Mouse (Mus musculus) gastrocnemius, adult 2 months (tissue): ENCODE results near the gene Psap. TPM values are rescaled to one million over a fixed set of nuclear protein-coding genes. Genes with fewer than 3 reads are reported as not detected.

Experiments used
- DNase-seq: peaks from one replicate; pipeline ENCODE4 v3.0.0; 2022
- H3K27ac ChIP-seq: fragments of 200-600 bp; 2 replicates; pipeline ENCODE4 v1.8.1; 2022; ENCODE audit warnings: mild to moderate bottlenecking
- H3K4me3 ChIP-seq: fragments of 200-600 bp; 2 replicates; pipeline ENCODE4 v1.8.1; 2022; ENCODE audit warnings: mild to moderate bottlenecking, moderate library complexity
- CTCF ChIP-seq: fragments of 200-600 bp; IDR thresholded peaks from 2 replicates; pipeline ENCODE4 v1.8.1; 2022; ENCODE audit warnings: antibody characterized with exemption, mild to moderate bottlenecking, moderate library complexity
- intact Hi-C: fragments of 180-260 bp; cut with DNase I; formaldehyde crosslinking; loops from one replicate; pipeline ENCODE4 v1.15.1; 2025
- total RNA-seq, 2 experiments: library from RNA; stranded (reverse); gene quantifications; 2 replicates each; pipeline ENCODE4 v1.2.3; 2021

Psap gene
- total RNA-seq, 2 experiments from 2014 or later = 730 to 837 TPM

DNA sequence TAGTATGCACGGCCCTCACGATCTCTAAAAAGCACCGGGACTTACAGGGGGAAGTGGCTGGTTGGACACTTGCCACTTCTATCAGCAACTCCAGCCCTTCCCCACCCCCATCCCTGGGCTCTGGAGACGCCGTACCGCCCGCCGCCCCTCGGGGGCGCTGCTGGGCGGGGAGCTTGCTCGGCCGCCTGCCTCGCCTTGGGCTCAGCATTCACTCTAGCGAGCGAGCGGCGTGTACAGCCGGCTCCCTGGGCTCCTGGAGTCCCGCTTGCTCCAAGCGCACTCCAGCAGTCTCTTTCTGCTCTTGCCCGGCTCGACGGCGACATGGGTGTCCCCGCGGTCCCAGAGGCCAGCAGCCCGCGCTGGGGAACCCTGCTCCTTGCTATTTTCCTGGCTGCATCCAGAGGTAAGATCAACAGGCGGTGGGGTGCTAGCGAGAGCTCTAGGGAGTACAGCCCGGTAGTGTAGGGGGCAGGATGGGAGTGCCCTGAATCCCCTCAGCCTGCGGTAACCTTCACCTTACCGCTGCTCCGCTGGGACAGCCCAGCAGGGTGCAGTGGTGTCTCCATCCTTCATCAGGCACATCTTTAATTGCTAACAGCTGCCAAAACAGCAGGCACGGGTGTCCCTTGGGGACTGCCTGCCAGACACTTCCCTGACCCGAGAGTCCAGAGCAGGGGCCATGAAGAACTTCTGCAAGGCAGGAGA is 69.4 kb downstream of the Psap start, which contains the start of gene Vsir:
Gene Vsir, plus strand, starts transcription at position 151 of the 705 bp plus-strand sequence.
- Histone ChIP-seq H3K4me3 (peak within 1 kb of the TSS; percentile 78), H3K27ac (peak within 1 kb of the TSS; percentile 92)
- peak; percentile 88 for TF ChIP-seq CTCF
- DNase-seq = peak; percentile 90
- intact Hi-C loops = loop anchor here (5.0 kb wide), 2 partner anchors 35 to 60 kb away; no protein-coding TSS in a partner anchor

DNA sequence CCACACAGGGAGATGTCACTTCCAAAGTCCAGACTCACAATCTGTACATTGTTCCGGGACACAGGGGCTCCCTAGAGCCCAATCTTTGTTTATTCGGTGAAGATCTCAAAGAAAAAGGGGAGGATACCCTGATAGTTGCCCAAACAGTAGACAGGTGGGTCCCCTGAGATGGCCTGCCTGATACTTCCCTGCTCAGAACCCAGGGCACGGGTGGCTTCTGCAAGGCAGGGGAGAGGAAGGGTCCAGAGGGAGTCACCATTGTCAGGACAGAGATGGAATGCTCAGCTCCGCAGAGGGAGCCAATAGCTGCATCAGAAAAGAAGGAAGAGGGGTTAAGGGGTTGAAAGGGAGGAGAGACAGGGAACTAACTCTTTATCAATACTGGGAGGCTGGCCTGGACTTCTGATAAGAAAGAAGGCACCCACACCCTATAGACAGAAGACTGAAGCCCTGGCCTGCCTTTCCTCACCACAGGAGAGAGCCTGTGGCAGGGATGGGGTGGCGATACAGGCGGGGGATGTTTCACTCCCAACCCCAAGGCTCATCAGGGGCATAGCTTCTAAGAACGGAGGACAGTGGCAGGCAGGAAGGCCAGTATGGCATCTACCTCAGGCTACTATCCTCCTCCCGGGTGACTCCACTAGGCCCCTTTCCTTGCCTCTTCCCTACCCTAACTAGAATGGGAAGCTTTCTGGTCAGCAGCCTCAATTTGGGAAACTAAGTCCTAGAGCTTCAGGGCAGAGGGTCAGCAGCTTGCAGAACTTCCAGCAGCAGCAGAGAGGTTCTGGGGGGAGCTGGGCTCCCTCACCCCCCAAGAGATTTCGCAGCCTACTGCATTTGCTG is 70.6 kb downstream of the Psap start:
- no peak for TF ChIP-seq CTCF
- DNase-seq = peak; percentile 12
- intact Hi-C loops = loop anchor here (5.0 kb wide), 2 partner anchors 34 to 59 kb away; no protein-coding TSS in a partner anchor
- Histone ChIP-seq H3K27ac (peak overlapping the region; percentile 92), H3K4me3 (peak overlapping the region; percentile 78)

DNA sequence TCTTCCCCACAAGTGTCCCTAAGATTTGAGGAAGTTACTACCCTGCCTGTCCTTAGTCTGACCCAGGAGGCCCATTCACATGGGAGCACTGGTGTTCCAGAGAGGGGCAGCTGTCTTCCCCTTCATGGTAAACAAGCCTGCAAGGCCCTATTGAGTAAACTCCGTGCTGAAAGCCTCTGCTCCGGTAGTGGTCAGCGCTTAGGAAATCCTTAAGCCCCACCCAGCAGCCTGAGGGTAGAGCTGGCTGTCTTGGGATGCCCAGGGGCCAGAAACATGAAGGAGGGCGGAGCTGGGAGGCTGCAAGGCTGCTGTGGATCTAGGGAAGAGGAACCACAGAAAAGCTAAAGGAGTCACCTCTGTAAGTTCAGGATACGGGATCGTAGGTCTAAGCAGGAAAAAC is 71.6 kb downstream of the Psap start:
- peak overlapping the region; percentile 92 for H3K27ac ChIP-seq
- no peak for TF ChIP-seq CTCF

DNA sequence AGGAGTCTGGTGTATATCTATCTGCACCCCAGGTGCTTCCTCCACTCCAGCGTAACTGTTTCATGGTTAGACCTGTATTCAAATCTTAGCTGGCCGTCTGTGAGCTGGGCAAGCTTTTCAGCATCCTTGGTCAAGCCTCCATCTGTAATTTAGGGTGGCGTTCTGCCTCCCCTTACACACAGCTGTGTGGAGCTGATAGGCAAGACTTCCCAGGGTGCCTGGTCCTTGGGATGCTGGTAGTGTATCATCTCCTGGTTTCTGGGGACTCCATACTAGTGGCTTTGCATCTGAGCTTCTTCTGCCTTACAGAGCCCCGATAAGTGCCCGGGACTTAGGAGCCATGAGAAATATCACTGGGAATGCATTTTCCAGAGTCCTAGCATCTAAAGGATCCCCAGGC is 72.2 kb downstream of the Psap start:
- peak overlapping the region; percentile 92 for H3K27ac ChIP-seq
- intact Hi-C loops = loop anchor here (5.0 kb wide), 2 partner anchors 33 to 58 kb away; no protein-coding TSS in a partner anchor

More for the DNA sequence above, 71.6 kb downstream of the Psap start:
- H3K4me3 ChIP-seq = peak overlapping the region; percentile 78
- DNase-seq = peak; percentile 79
- intact Hi-C loops = loop anchor here (5.0 kb wide), 2 partner anchors 33 to 58 kb away; no protein-coding TSS in a partner anchor

DNA sequence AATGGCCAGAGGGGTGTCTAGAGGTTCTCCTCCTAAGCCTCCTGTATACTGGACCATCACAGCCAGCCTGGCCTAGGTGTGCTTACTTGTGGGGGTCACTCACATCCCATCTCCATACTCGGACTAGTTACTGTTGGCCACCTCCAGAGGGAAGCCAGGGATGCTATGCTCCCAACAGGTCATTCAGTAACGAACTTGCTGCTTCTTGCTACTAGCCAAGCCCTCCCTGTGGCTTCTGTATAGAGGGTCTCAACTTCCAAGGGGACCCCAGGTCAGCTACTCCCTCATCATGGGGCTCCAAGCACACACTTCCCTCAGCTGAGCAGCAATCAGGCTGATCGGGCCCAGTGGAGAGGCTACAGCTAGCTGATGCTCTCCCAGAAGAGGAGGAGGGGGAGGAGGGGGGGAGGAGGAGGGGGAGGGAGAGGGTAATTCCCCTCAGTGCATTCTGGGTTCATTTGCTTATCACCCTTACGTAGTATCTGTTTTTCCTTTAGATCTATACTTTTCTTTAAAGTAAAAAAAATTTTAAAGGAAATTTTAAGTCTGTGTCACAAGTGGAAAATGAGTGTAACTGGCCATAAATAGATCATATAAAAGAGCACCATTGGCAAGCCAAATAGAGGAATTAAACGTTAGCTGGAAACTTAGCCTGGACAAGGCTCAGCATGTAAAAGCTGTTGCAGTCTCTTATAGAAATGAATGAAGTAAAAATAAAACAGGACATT is 72.8 kb downstream of the Psap start:
- TF ChIP-seq CTCF = no peak
- DNase-seq = peak; percentile 27
- intact Hi-C loops = no loop called here
- Histone ChIP-seq H3K27ac (peak overlapping the region; percentile 92), H3K4me3 (peak overlapping the region; percentile 78)

More for the DNA sequence above, 72.2 kb downstream of the Psap start:
- TF ChIP-seq CTCF = no peak
- DNase-seq = peak; percentile 4
- H3K4me3 ChIP-seq = peak overlapping the region; percentile 78

DNA sequence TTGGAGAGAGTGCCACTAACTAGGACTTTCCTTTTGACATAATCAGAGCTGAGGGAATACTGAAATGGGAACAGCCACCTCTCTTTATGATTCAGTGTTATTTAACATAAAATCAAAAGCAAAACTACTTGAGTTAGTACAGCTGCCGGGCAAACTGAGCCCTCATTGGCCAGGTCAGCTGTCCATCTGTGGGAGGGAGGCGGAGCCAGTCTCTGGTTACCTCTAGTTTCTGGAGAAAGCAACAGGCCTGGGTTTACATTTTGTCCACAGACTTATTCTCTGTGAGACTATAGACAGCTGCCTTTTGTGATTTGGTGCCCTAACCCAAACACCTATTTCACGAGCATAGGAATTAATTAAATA is 73.4 kb downstream of the Psap start:
- Histone ChIP-seq H3K4me3 (peak overlapping the region; percentile 78), H3K27ac (peak overlapping the region; percentile 92)

DNA sequence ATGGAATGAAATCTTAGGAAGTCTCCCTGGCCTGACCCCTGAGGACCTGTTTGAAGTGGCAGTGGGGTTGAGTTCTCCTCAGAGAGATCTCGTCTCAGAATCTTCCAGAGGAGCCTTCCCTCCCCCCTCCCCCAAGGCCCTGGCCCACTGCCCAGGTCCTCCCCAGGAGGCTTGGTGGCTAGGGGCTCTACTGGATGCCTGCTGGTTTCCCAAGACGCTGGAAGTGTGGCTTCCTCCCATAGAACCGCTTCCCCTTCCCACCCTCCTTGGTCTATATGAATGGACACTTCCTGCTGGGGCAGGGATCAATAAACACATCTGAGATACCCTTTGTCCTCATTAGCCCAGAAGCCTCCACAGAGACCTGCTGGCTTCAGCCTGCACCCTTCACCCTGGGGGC is 73.8 kb downstream of the Psap start:
- TF ChIP-seq CTCF = no peak
- peak; percentile 44 for DNase-seq
- Histone ChIP-seq H3K27ac (peak overlapping the region; percentile 92), H3K4me3 (peak overlapping the region; percentile 78)
- intact Hi-C loops = no loop called here

More for the DNA sequence above, 73.4 kb downstream of the Psap start:
- TF ChIP-seq CTCF = no peak
- peak; percentile 95 for DNase-seq
- intact Hi-C loops = no loop called here

DNA sequence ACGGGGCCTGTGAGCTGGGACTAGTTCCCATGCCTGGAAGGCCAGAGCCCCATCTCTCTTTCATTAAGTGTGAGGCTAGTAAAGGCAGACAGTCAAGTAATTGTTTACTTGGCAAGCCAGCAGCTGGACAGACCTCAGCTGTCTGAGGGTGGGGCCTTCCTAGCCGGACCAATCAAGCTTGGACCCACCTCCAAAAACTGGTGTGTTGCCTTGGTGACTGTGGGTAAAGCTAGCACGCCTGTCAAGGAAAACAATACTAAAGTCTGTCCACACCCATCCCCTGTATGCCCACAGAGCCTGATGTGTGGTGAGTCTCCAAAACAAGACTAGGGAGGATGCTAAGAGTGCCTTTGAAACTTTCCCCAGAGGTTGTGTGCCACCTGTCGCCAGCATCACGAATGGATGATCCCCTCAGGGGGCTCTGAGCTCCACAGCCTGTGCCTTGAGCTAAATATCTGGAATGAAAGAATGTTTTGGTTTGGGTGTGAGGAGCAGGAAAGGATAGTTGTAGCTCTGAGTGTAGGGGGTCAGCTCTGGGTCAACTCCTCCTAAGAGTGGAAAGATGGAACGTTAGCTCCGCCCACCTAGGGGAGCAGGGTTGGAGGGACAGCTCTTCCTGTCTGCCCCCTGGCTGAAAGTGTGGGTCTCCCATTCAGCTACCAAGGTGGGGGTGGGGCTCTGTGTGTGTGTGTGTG is 74.5 kb downstream of the Psap start:
- TF ChIP-seq CTCF = no peak
- intact Hi-C loops = no loop called here
- H3K27ac ChIP-seq = peak overlapping the region; percentile 92
- DNase-seq = peak; percentile 83
- peak overlapping the region; percentile 78 for H3K4me3 ChIP-seq

Other genes starting within 250 kb of the Psap start
- gene Spock2, start 171.4 kb upstream of the Psap start, total RNA-seq = 1 to 10 TPM; 6.1 to 6.5 TPM
- gene Chst3, start 58.4 kb upstream of the Psap start, total RNA-seq = under 1 TPM; 0.23 to 0.64 TPM
- 1 to 10 TPM; 6.2 to 6.4 TPM for gene Vsir, start 69.2 kb downstream of the Psap start, total RNA-seq
- under 1 TPM in 1 of 2 experiments, not detected in 1; 0.31 TPM for gene Gm17455, start 122.1 kb downstream of the Psap start, total RNA-seq